Mouse (Mus musculus): ENCODE measurements around the gene Slc35e3.

The Slc35e3 gene

GRCm38 (mm10) chr10:117683734-117684037 is 62.5 kb downstream of the Slc35e3 start:
- no peak for DNase-seq (ENCODE audit: low spot score)
